Comparison of ENCODE assay signal across 7 mouse cellular contexts in genomic region chr14:55585566-55585960, GRCm38 (mm10). TPM values are rescaled to one million over a fixed set of nuclear protein-coding genes. Genes with fewer than 3 reads are reported as not detected.
DNase-seq lines count a peak whose midpoint lies in the region; ATAC-seq and TF ChIP-seq lines count a peak whose summit lies in the region.

No protein-coding gene starts in this region.

- WGBS in midbrain, embryonic 10.5 days: 65% methylated on average over 6 of the region's 6 CpGs
- 65% methylated on average over 6 of the region's 6 CpGs for WGBS in midbrain, embryonic 11.5 days
- 65% methylated on average over 6 of the region's 6 CpGs for WGBS in embryonic facial prominence, embryonic 10.5 days
- 69% methylated on average over 6 of the region's 6 CpGs for WGBS in hindbrain, embryonic 16.5 days

- no peaks in the 10 kb centered on the region for H3K9me3 ChIP-seq in midbrain, embryonic 10.5 days (replicated peaks)
- no peaks in the 10 kb centered on the region for H3K9me3 ChIP-seq in midbrain, embryonic 11.5 days (ENCODE audit: control insufficient read depth, low read length)
- H3K9me3 ChIP-seq in embryonic facial prominence, embryonic 10.5 days: no peaks in the 10 kb centered on the region
- H3K9me3 ChIP-seq in hindbrain, embryonic 16.5 days (ENCODE audit: control insufficient read depth, low read length): no peaks in the 10 kb centered on the region

- no peak overlapping the region; the same call in 1 of the 2 replicates for H3K4me2 ChIP-seq in midbrain, embryonic 11.5 days
- H3K4me2 ChIP-seq in hindbrain, embryonic 16.5 days (ENCODE audit: low read length): peak overlapping the region; percentile 68
- peak overlapping the region; percentile 77 for H3K4me2 ChIP-seq in myocyte (ENCODE audit: low read depth)

- peak overlapping the region; percentile 67 for H3ac ChIP-seq in myocyte (ENCODE audit: control insufficient read depth, insufficient read length)

- H3K9ac ChIP-seq in midbrain, embryonic 11.5 days (ENCODE audit: low read length): no peak overlapping the region
- no peak overlapping the region for H3K9ac ChIP-seq in hindbrain, embryonic 16.5 days (ENCODE audit: low read depth, low read length)

- peak overlapping the region; percentile 68; the same call in 1 of the 2 replicates for H3K4me3 ChIP-seq in midbrain, embryonic 10.5 days
- H3K4me3 ChIP-seq in midbrain, embryonic 11.5 days (ENCODE audit: low read depth, low read length): no peak overlapping the region
- peak overlapping the region; percentile 71 for H3K4me3 ChIP-seq in embryonic facial prominence, embryonic 10.5 days
- peak overlapping the region; percentile 56; the same call in 1 of the 2 replicates for H3K4me3 ChIP-seq in hindbrain, embryonic 16.5 days (ENCODE audit: low read length)
- H3K4me3 ChIP-seq in myocyte: peak overlapping the region; percentile 33

- no peak overlapping the region for H3K27ac ChIP-seq in midbrain, embryonic 10.5 days (replicated peaks)
- no peak overlapping the region for H3K27ac ChIP-seq in midbrain, embryonic 11.5 days (ENCODE audit: low read depth, low read length)
- H3K27ac ChIP-seq in embryonic facial prominence, embryonic 10.5 days (replicated peaks): no peak overlapping the region
- H3K27ac ChIP-seq in hindbrain, embryonic 16.5 days (ENCODE audit: low read depth, low read length): no peak overlapping the region

- peaks cover 24% of the 10 kb centered on the region for H3K4me1 ChIP-seq in midbrain, embryonic 10.5 days
- H3K4me1 ChIP-seq in midbrain, embryonic 11.5 days (ENCODE audit: control insufficient read depth, insufficient read depth, low read length): peaks cover 7% of the 10 kb centered on the region
- H3K4me1 ChIP-seq in embryonic facial prominence, embryonic 10.5 days: peaks cover 24% of the 10 kb centered on the region
- H3K4me1 ChIP-seq in hindbrain, embryonic 16.5 days (ENCODE audit: control insufficient read depth, insufficient read depth, low read depth, low read length): peaks cover 12% of the 10 kb centered on the region

- DNase-seq in midbrain, embryonic 10.5 days (ENCODE audit: low spot score): no peak
- DNase-seq in midbrain, embryonic 11.5 days (ENCODE audit: low spot score, missing footprints): no peak
- no peak for DNase-seq in embryonic facial prominence, embryonic 10.5 days (ENCODE audit: low spot score)
- DNase-seq in cerebellum, postnatal 14 days: no peak
- DNase-seq in kidney, postnatal 14 days: no peak

- TF ChIP-seq POLR2A in myocyte (IDR thresholded peaks at IDR 0.05; ENCODE audit: insufficient read length, low read depth): no peak

- peaks cover 17% of the 10 kb centered on the region for H3K27me3 ChIP-seq in midbrain, embryonic 10.5 days (ENCODE audit: low read depth, poor library complexity, severe bottlenecking)
- no peaks in the 10 kb centered on the region for H3K27me3 ChIP-seq in midbrain, embryonic 11.5 days (ENCODE audit: control insufficient read depth, insufficient read depth, low read length)
- peaks cover 15% of the 10 kb centered on the region for H3K27me3 ChIP-seq in embryonic facial prominence, embryonic 10.5 days (replicated peaks; ENCODE audit: low read depth, poor library complexity, severe bottlenecking)
- no peaks in the 10 kb centered on the region for H3K27me3 ChIP-seq in hindbrain, embryonic 16.5 days (replicated peaks; ENCODE audit: control insufficient read depth, insufficient read depth, low read length)
- no peaks in the 10 kb centered on the region for H3K27me3 ChIP-seq in myocyte (ENCODE audit: control insufficient read depth, insufficient read depth, insufficient read length)

- no peaks in the 10 kb centered on the region for H3K79me2 ChIP-seq in myocyte (ENCODE audit: control insufficient read depth, insufficient read depth)

- no peak for ATAC-seq in midbrain, embryonic 11.5 days (ENCODE audit: low FRiP score)
- no peak for ATAC-seq in hindbrain, embryonic 16.5 days

- H3K36me3 ChIP-seq in midbrain, embryonic 10.5 days: peaks cover 43% of the 10 kb centered on the region
- H3K36me3 ChIP-seq in midbrain, embryonic 11.5 days (ENCODE audit: control insufficient read depth, insufficient read depth, low read length): peaks cover 9% of the 10 kb centered on the region; the same call in 1 of the 2 replicates
- peaks cover 41% of the 10 kb centered on the region for H3K36me3 ChIP-seq in embryonic facial prominence, embryonic 10.5 days (replicated peaks)
- peaks cover 8% of the 10 kb centered on the region for H3K36me3 ChIP-seq in hindbrain, embryonic 16.5 days (ENCODE audit: control insufficient read depth, insufficient read depth, low read length)
- H3K36me3 ChIP-seq in myocyte (ENCODE audit: control insufficient read depth, insufficient read depth): no peaks in the 10 kb centered on the region

TF ChIP-seq in myocyte, 11 proteins besides CTCF, POLR2A, EP300 and RAD21:
- TF ChIP-seq MYOG (IDR thresholded peaks at IDR 0.05; ENCODE audit: control insufficient read depth in 1 of 3, insufficient read depth in 1 of 3, insufficient read length in 2 of 3, low read depth in 2 of 3) (no peak), REST (IDR thresholded peaks at IDR 0.05; ENCODE audit: insufficient read depth, insufficient read length) (no peak), POLR2AphosphoS2 (IDR thresholded peaks at IDR 0.05; ENCODE audit: insufficient read length, low read depth) (no peak), SRF (IDR thresholded peaks at IDR 0.05; ENCODE audit: control insufficient read depth, insufficient read length, low read depth) (no peak), E2F4 (IDR thresholded peaks at IDR 0.05; ENCODE audit: insufficient read depth) (no peak), USF1 (IDR thresholded peaks at IDR 0.05; ENCODE audit: low read depth) (no peak), TCF3 (IDR thresholded peaks at IDR 0.05; ENCODE audit: insufficient read length, low read depth) (no peak), TCF12 (IDR thresholded peaks at IDR 0.05; ENCODE audit: insufficient read depth, poor library complexity, severe bottlenecking) (no peak), CEBPB (IDR thresholded peaks at IDR 0.05; ENCODE audit: insufficient read depth, poor library complexity, severe bottlenecking) (no peak), MAX (IDR thresholded peaks at IDR 0.05; ENCODE audit: low read depth) (no peak), MYOD1 (IDR thresholded peaks at IDR 0.05; ENCODE audit: control insufficient read depth in 1 of 3, insufficient read length in 2 of 3, low read depth in 2 of 3) (no peak)

RNA-seq across cellular contexts. Expression of gene Emc9, which starts 0.5 kb away (rescaled TPM):
- polyA plus RNA-seq in midbrain, embryonic 10.5 days (2016; fragmentation: Nextera tagmentation; extraction: Ambion mirVana): 7.9 and 8.0 TPM in 2 replicates
- 8.1 and 8.4 TPM in 2 replicates for polyA plus RNA-seq in midbrain, embryonic 11.5 days (2014; fragmentation: Nextera tagmentation; extraction: Ambion mirVana)
- 6.0 and 6.6 TPM in 2 replicates for polyA plus RNA-seq in embryonic facial prominence, embryonic 10.5 days (2016; fragmentation: Nextera tagmentation; extraction: Ambion mirVana)
- 49.4 and 64.2 TPM in 2 replicates for polyA plus RNA-seq in hindbrain, embryonic 16.5 days (2015; fragmentation: Nextera tagmentation; extraction: Ambion mirVana)
- 18.5 TPM for polyA plus RNA-seq in myocyte (2012; fragmentation: generic; extraction: Trizol)

RNA-seq across cellular contexts. Expression of gene Psme2, which starts 5.3 kb away (rescaled TPM):
- polyA plus RNA-seq in midbrain, embryonic 10.5 days (2016; fragmentation: Nextera tagmentation; extraction: Ambion mirVana): 171 and 184 TPM in 2 replicates
- polyA plus RNA-seq in midbrain, embryonic 11.5 days (2014; fragmentation: Nextera tagmentation; extraction: Ambion mirVana): 189 and 202 TPM in 2 replicates
- 173 and 186 TPM in 2 replicates for polyA plus RNA-seq in embryonic facial prominence, embryonic 10.5 days (2016; fragmentation: Nextera tagmentation; extraction: Ambion mirVana)
- polyA plus RNA-seq in hindbrain, embryonic 16.5 days (2015; fragmentation: Nextera tagmentation; extraction: Ambion mirVana): 170 and 173 TPM in 2 replicates
- 139 TPM for polyA plus RNA-seq in myocyte (2012; fragmentation: generic; extraction: Trizol)

RNA-seq across cellular contexts. Expression of gene Rnf31, which starts 5.9 kb away (rescaled TPM):
- polyA plus RNA-seq in midbrain, embryonic 10.5 days (2016; fragmentation: Nextera tagmentation; extraction: Ambion mirVana): 15.4 and 21.0 TPM in 2 replicates
- polyA plus RNA-seq in midbrain, embryonic 11.5 days (2014; fragmentation: Nextera tagmentation; extraction: Ambion mirVana): 8.2 and 9.8 TPM in 2 replicates
- polyA plus RNA-seq in embryonic facial prominence, embryonic 10.5 days (2016; fragmentation: Nextera tagmentation; extraction: Ambion mirVana): 18.6 and 21.4 TPM in 2 replicates
- polyA plus RNA-seq in hindbrain, embryonic 16.5 days (2015; fragmentation: Nextera tagmentation; extraction: Ambion mirVana): 18.2 and 20.3 TPM in 2 replicates
- polyA plus RNA-seq in myocyte (2012; fragmentation: generic; extraction: Trizol): 11.2 TPM

RNA-seq across cellular contexts. Expression of gene Psme1, which starts 7.6 kb away (rescaled TPM):
- polyA plus RNA-seq in midbrain, embryonic 10.5 days (2016; fragmentation: Nextera tagmentation; extraction: Ambion mirVana): 88.7 and 97.9 TPM in 2 replicates
- polyA plus RNA-seq in midbrain, embryonic 11.5 days (2014; fragmentation: Nextera tagmentation; extraction: Ambion mirVana): 111 and 114 TPM in 2 replicates
- 105 and 108 TPM in 2 replicates for polyA plus RNA-seq in embryonic facial prominence, embryonic 10.5 days (2016; fragmentation: Nextera tagmentation; extraction: Ambion mirVana)
- 223 and 230 TPM in 2 replicates for polyA plus RNA-seq in hindbrain, embryonic 16.5 days (2015; fragmentation: Nextera tagmentation; extraction: Ambion mirVana)
- 81.7 TPM for polyA plus RNA-seq in myocyte (2012; fragmentation: generic; extraction: Trizol)

RNA-seq across cellular contexts. Expression of gene Fitm1, which starts 10.1 kb away (rescaled TPM):
- polyA plus RNA-seq in midbrain, embryonic 10.5 days (2016; fragmentation: Nextera tagmentation; extraction: Ambion mirVana): 0.14 and 0.25 TPM in 2 replicates
- not detected in 2 replicates for polyA plus RNA-seq in midbrain, embryonic 11.5 days (2014; fragmentation: Nextera tagmentation; extraction: Ambion mirVana)
- polyA plus RNA-seq in embryonic facial prominence, embryonic 10.5 days (2016; fragmentation: Nextera tagmentation; extraction: Ambion mirVana): 0.62 and 1.1 TPM in 2 replicates
- polyA plus RNA-seq in hindbrain, embryonic 16.5 days (2015; fragmentation: Nextera tagmentation; extraction: Ambion mirVana): 0.26 and 1.4 TPM in 2 replicates
- polyA plus RNA-seq in myocyte (2012; fragmentation: generic; extraction: Trizol): 12.8 TPM
